Mouse (Mus musculus) forebrain, postnatal 0 days (tissue): ENCODE results near the gene Gpbar1. TPM values are rescaled to one million over a fixed set of nuclear protein-coding genes. Genes with fewer than 3 reads are reported as not detected.
A peak's percentile ranks its signal among the peaks of the same experiment; 100 is the strongest.

Experiments used
- ATAC-seq: fragments of 200-750 bp; cut with Nextera tagmentation; 2 replicates; pipeline ENCODE4 v1.8.0; 2017; ENCODE audit warnings: mild to moderate bottlenecking, moderate library complexity
- DNase-seq: peaks from one replicate; pipeline ENCODE4 v3.0.0-alpha.2; 2015
- H3K27ac ChIP-seq: fragments of 300-500 bp; sonication (generic); 2 replicates; pipeline ENCODE4 v1.5.1; 2014; ENCODE audit warnings: low read depth, mild to moderate bottlenecking, antibody characterized with exemption, low read length, moderate library complexity, mixed read lengths
- H3K27me3 ChIP-seq: fragments of 300-500 bp; sonication (generic); 2 replicates; pipeline ENCODE4 v1.6.1; 2014; ENCODE audit warnings: mild to moderate bottlenecking, low read length, mixed read lengths; ENCODE audit not compliant: insufficient read depth
- H3K36me3 ChIP-seq: fragments of 300-500 bp; sonication (generic); 2 replicates; pipeline ENCODE4 v1.6.1; 2014; ENCODE audit warnings: mild to moderate bottlenecking, moderate library complexity; ENCODE audit not compliant: insufficient read depth
- H3K4me1 ChIP-seq: fragments of 300-500 bp; sonication (generic); 2 replicates; pipeline ENCODE4 v1.6.1; 2014; ENCODE audit warnings: antibody characterized with exemption; ENCODE audit not compliant: insufficient read depth
- H3K4me2 ChIP-seq: fragments of 300-500 bp; sonication (generic); 2 replicates; pipeline ENCODE4 v1.6.1; 2014; ENCODE audit warnings: low read depth, mild to moderate bottlenecking, moderate library complexity
- H3K4me3 ChIP-seq: fragments of 300-500 bp; sonication (generic); 2 replicates; pipeline ENCODE4 v1.5.1; 2014; ENCODE audit warnings: low read depth, low read length, mixed read lengths
- H3K9ac ChIP-seq: fragments of 300-500 bp; sonication (generic); 2 replicates; pipeline ENCODE4 v1.6.1; 2014; ENCODE audit warnings: mild to moderate bottlenecking
- H3K9me3 ChIP-seq: fragments of 300-500 bp; sonication (generic); 2 replicates; pipeline ENCODE4 v1.6.1; 2016; ENCODE audit warnings: low read length
- CTCF ChIP-seq: sonication (generic); IDR thresholded peaks from 2 replicates; pipeline ENCODE4 v1.5.1; 2016; ENCODE audit warnings: antibody characterized with exemption, control low read depth, low read depth
- WGBS: fragments of 180-500 bp; shearing (Covaris S2); extraction: QIAGEN DNeasy Blood & Tissue Kit; methylation state at CpG from one replicate; pipeline ENCODE4 v1.1.7; 2014; 5-methylcytosine and 5-hydroxymethylcytosine counted together
- polyA plus RNA-seq: library from polyadenylated mRNA; unstranded; fragments of >200 nt; fragmentation: Nextera tagmentation; extraction: Ambion mirVana; gene quantifications from 2 replicates; pipeline ENCODE4 v1.2.1, GENCODE M21; 2015
- total RNA-seq: library from RNA; depleted of rRNA; stranded (reverse); fragments of >200 nt; gene quantifications from 2 replicates; pipeline ENCODE4 v1.2.3, GENCODE M21; 2014; rRNA removed

Gene Gpbar1
- total RNA-seq (not detected in 2 replicates), polyA plus RNA-seq (0.21 TPM in 1 of 2 replicates, not detected in the other)

DNA sequence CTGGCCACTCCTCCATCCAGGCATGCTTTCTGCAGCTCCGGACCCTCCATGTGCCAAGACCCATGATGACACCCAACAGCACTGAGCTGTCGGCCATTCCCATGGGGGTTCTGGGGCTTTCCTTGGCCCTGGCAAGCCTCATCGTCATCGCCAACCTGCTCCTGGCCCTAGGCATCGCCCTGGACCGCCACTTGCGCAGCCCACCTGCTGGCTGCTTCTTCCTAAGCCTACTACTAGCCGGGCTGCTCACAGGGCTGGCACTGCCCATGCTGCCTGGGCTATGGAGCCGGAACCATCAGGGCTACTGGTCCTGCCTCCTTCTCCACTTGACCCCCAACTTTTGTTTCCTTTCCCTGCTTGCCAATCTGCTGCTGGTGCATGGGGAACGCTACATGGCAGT is at the start of gene Gpbar1:
Gene Gpbar1 (plus strand): TSS at position 13 of the 400 bp plus-strand sequence.
- Histone ChIP-seq H3K4me2 (no peak within 1 kb of the TSS), H3K4me1 (no peaks in the 10 kb centered on the region), H3K27ac (no peak within 1 kb of the TSS), H3K9ac (no peak within 1 kb of the TSS), H3K36me3 (peaks cover 39% of the 10 kb centered on the region), H3K27me3 (no peaks in the 10 kb centered on the region), H3K4me3 (no peak within 1 kb of the TSS), H3K9me3 (no peaks in the 10 kb centered on the region)
- no peak for ATAC-seq
- TF ChIP-seq CTCF: no peak
- no peak for DNase-seq
- WGBS: 90% methylated on average over 10 of the region's 10 CpGs

DNA sequence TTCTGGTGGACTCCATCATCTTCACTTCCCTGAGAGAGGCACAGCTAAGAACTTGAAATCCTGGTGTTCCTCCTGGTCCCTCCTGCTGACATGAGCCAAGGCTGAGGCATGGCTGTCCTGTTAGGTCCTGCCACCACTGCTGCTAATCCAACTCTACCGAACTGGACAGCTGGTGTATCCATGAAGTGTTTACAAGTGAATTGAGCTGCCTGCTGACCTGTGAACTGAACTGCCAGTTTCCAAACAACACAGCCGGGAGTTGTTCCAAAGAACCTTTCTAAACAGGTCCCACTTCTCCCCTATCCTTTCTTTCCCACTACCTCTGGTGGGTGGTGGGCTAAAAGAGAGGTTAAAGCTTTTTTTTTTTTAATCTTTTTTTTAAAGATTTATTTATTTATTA is 48.4 kb upstream of the Gpbar1 start:
- no peaks in the 10 kb centered on the region for H3K36me3 ChIP-seq
- ATAC-seq (no peak), DNase-seq (no peak)
- no peak overlapping the region for H3K9ac ChIP-seq
- no peaks in the 10 kb centered on the region for H3K27me3 ChIP-seq
- H3K27ac ChIP-seq: no peak overlapping the region
- H3K4me1 ChIP-seq: no peaks in the 10 kb centered on the region
- no peak overlapping the region for H3K4me2 ChIP-seq
- 63% methylated on average over 2 of the region's 2 CpGs for WGBS
- no peak for TF ChIP-seq CTCF
- no peak overlapping the region for H3K4me3 ChIP-seq
- no peaks in the 10 kb centered on the region for H3K9me3 ChIP-seq

DNA sequence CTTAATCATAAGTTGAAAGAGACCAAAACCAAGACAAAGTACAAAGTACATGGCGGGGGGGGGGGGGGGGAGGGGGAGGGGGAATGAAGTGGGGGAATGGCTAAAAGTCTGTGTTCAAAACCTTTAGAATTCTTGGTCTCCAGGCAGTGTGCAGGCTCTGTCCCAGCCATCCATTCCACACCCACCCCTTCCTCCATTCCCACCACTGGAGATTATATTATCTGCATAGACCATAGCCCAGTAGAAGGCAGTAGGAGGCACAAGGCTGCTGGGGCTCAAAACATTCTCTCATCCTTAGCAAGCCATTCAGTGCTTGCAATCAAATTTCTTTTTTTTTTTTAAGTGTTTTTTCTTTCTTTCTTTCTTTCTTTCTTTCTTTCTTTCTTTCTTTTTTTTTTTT is 47.4 kb upstream of the Gpbar1 start:
- TF ChIP-seq CTCF: no peak
- Histone ChIP-seq H3K4me1 (no peaks in the 10 kb centered on the region), H3K9me3 (no peaks in the 10 kb centered on the region), H3K4me3 (no peak overlapping the region), H3K4me2 (no peak overlapping the region), H3K9ac (no peak overlapping the region), H3K27ac (no peak overlapping the region), H3K36me3 (no peaks in the 10 kb centered on the region), H3K27me3 (no peaks in the 10 kb centered on the region)
- no peak for ATAC-seq
- DNase-seq: no peak
- no CpG with 5 or more reads among the region's 1 CpGs for WGBS

DNA sequence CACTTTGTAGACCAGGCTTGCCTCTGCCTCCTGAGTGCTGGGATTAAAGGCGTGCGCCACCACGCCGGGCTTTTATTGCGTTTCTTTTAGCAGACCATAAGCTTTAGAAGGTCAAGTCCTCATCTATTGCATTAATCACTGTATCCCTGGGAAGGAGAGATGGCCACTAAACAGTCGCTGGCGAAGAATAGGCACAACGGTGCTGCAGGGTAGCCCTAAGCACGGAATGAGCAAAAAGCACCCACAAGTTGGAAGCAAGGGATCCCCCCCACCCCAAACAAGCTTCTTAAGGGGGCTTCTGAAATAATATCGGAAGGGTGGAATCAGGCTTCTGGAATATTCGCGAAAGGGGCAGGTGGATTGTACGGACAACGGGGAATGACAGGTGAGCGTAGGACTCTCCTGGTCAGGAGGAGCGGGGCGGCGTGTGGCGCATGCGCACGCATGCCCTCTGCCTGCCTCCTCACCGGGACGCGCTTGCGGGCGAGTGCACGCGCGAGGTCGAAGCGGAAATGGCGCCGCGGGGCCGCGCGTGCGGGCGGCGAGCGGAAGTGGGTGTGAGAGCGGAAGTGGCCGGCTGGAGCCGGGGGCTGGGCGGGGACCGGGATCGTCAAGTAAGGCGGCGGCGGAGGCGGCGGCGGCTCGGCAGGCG is 42.3 kb upstream of the Gpbar1 start, which contains the start of gene Arpc2:
Gene Arpc2 (plus strand): TSS at position 147 of the 652 bp plus-strand sequence.
- H3K4me1 ChIP-seq: peaks cover 21% of the 10 kb centered on the region
- peak within 1 kb of the TSS; percentile 90 for H3K27ac ChIP-seq
- H3K27me3 ChIP-seq: no peaks in the 10 kb centered on the region
- H3K4me3 ChIP-seq: peak within 1 kb of the TSS; percentile 97
- no peak for TF ChIP-seq CTCF
- no peaks in the 10 kb centered on the region for H3K36me3 ChIP-seq
- peak within 1 kb of the TSS; percentile 82 for H3K9ac ChIP-seq
- H3K4me2 ChIP-seq: peak within 1 kb of the TSS; percentile 67
- WGBS: 1% methylated on average over 45 of the region's 55 CpGs
- peak; percentile 98 for DNase-seq
- ATAC-seq: peak; percentile 95
- H3K9me3 ChIP-seq: no peaks in the 10 kb centered on the region

DNA sequence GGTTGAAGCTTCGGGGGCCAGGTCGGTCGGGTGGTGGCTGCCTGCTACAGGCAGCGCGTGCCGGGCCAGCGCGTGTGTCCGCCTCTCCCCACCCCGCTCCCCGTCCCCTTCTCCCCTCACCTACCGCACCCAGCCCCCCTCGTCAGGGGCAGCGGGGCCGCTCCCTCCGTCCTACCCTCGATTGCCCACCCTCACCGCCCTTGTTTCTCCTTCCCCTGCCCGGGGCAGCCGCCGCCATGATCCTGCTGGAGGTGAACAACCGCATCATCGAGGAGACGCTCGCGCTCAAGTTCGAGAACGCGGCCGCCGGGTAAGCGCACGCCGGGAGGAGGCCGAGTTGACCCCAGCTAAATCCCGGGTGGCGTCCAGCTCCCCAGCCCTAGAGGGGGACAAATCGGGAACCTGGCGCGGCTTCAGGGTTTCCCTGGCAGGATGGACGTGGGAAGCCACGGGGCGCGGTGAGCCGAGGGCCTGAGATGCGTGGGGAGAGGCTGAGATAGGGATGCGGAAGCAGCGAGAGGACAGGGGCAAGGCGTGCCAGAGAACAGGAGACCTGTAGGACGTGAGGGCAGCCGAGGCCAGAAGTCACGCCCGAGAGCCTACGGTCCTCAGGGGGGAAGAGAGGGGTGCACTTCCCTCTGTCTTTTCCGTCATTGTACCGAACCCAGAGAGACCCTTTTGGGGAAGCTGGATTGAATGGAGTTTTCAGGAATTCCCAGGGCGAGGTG is 41.6 kb upstream of the Gpbar1 start:
- no peaks in the 10 kb centered on the region for H3K27me3 ChIP-seq
- ATAC-seq (peak; percentile 52), DNase-seq (no peak)
- peak overlapping the region; percentile 97 for H3K4me3 ChIP-seq
- 2% methylated on average over 54 of the region's 57 CpGs for WGBS
- H3K4me2 ChIP-seq: peak overlapping the region; percentile 67
- peak overlapping the region; percentile 90 for H3K27ac ChIP-seq
- H3K9ac ChIP-seq: peak overlapping the region; percentile 82
- H3K4me1 ChIP-seq: peaks cover 21% of the 10 kb centered on the region
- TF ChIP-seq CTCF: no peak
- no peaks in the 10 kb centered on the region for H3K9me3 ChIP-seq
- no peaks in the 10 kb centered on the region for H3K36me3 ChIP-seq

DNA sequence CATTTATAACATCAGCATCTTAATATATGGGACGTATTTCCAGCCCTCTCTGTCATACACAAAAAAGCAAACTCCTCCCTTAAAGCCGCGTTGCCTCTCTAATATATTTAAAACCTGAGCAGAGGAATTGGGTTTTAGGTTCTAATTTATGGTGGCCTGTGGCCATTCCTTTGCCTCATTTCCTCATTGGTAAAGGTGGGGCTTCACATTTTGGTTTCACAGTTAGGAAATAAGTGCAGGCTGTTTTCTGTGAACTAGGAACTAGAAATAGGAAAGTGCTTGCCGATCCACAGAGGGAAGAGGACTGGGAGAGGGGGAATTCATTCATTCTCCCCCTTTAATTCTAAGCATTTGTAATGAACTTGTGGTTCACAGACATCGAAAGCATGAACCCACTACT is 40.7 kb upstream of the Gpbar1 start:
- Histone ChIP-seq H3K4me3 (peak overlapping the region; percentile 97), H3K4me2 (peak overlapping the region; percentile 67), H3K4me1 (peaks cover 21% of the 10 kb centered on the region), H3K9ac (peak overlapping the region; percentile 82), H3K27ac (no peak overlapping the region), H3K27me3 (no peaks in the 10 kb centered on the region), H3K9me3 (no peaks in the 10 kb centered on the region), H3K36me3 (no peaks in the 10 kb centered on the region)
- DNase-seq (no peak), ATAC-seq (no peak)
- 29% methylated on average over 5 of the region's 5 CpGs for WGBS
- no peak for TF ChIP-seq CTCF

DNA sequence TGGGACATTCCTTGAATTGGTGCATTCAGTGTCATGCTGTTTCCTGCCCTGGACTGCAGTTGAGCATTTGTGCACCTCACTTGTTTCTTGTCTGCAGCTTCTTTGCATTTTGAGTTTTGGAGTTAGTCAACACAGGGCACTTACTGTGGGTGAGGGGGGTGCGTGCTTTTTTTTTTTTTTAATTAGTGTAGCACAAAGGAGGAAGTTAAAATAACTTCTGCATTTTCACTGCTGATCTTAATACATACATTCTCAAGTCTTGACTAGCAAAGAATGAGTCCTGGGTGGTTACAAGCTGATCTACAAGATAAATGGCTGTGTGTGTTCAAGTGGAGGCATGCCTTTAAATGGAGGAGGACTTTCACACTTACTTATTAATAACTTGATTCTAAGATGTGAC is 40.2 kb upstream of the Gpbar1 start:
- H3K27me3 ChIP-seq: no peaks in the 10 kb centered on the region
- WGBS: 68% methylated on average over 1 of the region's 1 CpGs
- H3K4me3 ChIP-seq: peak overlapping the region; percentile 97
- peaks cover 21% of the 10 kb centered on the region for H3K4me1 ChIP-seq
- no peaks in the 10 kb centered on the region for H3K9me3 ChIP-seq
- no peaks in the 10 kb centered on the region for H3K36me3 ChIP-seq
- DNase-seq (no peak), ATAC-seq (no peak)
- peak overlapping the region; percentile 82; the same call in 1 of the 2 replicates for H3K9ac ChIP-seq
- TF ChIP-seq CTCF: no peak
- peak overlapping the region; percentile 67 for H3K4me2 ChIP-seq
- H3K27ac ChIP-seq: no peak overlapping the region
